Mouse (Mus musculus): Measurements from ENCODE around the gene Bbs9. TPM values are rescaled to one million over a fixed set of nuclear protein-coding genes. Genes with fewer than 3 reads are reported as not detected.

Bbs9 gene
- total RNA-seq, 2 experiments from 2014 or later = 24.6 to 28.3 TPM

DNA sequence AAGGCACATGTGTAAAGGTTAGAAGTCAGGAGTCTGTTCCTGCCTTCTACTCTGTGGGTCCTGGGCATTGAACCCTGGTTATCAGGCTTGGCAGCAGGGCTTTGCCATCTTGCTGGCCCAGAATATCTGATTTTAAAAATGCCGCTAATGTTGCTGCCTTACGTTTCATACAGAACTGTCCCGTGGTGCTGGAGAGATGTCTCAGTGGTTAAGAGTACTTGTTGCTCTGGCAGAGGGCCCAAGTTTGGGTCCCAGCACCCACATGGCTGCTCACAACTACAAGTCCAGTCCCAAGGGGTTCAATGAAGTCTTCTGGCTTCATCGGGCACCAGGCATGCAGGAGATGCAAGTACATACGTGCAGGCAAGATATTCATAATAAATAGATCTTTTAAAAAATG lies 9.3 kb upstream of the Bbs9 start:
- no peak for DNase-seq (ENCODE audit: low spot score in 2 of 2)
- intact Hi-C loops (cut with DNase I) = no loop called here

DNA sequence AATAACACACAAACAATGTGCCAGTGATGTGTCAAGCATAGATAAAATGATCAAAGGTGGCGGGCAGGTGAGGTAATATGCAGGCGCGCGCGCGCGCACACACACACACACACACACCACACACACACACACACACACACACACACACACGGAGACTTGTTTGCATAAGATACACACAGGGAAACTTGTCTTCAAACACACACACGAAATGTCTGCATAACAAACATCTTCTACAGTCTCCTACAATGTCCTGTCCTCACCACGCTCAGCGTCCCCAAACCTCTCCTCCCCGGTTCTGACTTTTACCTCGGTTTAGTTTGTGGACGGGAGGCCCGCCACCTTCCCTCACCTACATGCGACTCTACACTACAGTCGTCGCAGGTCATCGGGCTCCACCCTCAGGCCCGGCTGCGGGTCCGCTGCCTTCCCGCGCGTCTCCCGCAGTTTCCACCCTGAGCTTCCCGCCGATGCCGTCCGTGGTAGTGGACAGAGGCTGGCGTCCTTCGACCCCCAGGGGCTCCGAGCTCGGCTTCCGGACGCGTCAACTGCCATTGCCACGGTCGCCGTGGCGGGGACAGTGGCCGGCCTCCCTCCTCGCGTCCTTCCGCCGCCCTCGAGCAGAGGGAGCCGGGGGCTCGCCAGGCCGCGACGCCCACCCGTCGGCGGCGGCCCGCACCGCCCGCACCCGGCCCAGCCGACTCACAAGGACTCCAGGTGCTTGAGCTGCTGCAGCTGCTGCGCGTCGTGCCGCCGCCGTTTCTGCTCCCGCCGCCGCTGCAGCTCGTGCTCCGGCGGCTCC lies 7.9 kb upstream of the Bbs9 start:
- intact Hi-C loops (cut with DNase I) = no loop called here
- DNase-seq (ENCODE audit: low spot score in 2 of 2) = peak; percentile 33 to 55

DNA sequence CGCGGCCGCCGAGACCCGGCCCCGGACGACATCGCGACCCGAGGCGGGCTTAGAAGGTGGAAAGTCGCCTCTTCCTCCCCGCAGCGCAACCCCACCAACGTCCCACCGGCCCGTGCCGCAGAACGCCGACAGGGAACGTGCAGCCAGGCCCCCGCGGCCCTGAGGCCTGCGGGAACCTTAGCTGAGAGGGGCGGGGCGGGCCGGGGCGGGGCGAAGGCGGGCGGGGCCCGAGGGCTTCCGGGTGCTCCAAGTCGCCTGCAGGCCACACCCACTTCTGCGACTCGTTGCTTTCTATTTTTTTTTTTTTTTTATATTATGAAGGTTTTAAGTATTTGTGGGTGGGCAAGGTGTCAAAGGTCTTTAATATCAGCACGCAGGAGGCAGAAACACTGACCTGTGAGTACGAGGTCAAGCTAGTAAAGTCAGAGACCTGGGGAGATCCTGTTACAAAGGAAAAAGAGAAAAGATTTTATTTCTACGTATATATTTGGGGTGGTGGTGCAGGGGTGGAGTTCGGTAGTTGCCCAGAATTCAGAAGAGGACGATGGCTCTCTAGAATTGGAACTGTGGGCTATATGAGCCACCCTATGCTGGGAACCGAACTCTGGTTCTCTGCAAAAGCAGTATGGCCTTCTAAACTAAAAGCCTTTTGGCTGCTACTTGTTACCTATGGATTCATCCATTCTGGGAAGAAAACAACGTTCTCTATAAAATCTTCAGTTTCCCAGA lies 7.2 kb upstream of the Bbs9 start:
- peak; percentile 37 to 40 for DNase-seq (ENCODE audit: low spot score in 2 of 2)
- intact Hi-C loops (cut with DNase I) = no loop called here

DNA sequence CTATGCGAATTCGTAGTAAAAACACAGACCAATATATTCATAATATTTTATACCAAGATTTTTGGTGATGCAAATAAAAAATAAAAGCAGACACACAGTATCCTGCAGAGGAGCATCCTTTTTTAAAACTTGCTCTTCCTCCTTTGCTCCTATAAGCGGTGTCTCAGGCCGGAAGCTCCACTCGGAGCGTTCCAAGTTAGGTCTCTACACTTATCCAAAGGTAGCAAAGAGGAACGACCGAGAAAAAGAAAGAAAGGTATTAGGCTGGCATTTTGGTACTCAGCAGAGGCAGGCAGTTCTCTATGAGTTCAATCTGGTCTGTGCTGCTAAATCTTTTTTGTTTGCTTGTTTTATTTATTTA lies 6.6 kb upstream of the Bbs9 start:
- intact Hi-C loops (cut with DNase I) = no loop called here
- DNase-seq (ENCODE audit: low spot score in 2 of 2) = no peak

DNA sequence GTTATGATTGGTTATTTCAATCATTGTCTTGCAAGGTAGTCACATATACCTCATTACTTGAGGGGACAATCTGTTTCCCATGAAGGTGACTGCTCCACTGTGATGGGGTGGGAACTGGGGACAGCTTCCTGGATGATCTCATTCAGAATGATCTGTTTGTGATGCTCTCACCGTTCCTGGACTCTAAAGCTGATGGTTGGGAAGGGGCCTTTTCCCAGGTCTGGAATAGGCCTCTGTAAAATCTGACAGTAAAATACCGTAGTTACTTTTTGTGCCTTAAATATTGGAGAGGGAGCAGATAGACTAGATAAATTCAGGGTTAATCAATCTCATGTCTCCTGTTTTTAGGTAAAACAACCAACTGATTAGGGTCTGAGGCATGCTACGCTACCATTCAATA lies 5.9 kb upstream of the Bbs9 start, which contains the start of gene Rp9:
Gene Rp9, minus strand, starts transcription at position 101 of the 400 bp plus-strand sequence.
- no peak for DNase-seq (ENCODE audit: low spot score in 2 of 2)
- intact Hi-C loops (cut with DNase I) = no loop called here

DNA sequence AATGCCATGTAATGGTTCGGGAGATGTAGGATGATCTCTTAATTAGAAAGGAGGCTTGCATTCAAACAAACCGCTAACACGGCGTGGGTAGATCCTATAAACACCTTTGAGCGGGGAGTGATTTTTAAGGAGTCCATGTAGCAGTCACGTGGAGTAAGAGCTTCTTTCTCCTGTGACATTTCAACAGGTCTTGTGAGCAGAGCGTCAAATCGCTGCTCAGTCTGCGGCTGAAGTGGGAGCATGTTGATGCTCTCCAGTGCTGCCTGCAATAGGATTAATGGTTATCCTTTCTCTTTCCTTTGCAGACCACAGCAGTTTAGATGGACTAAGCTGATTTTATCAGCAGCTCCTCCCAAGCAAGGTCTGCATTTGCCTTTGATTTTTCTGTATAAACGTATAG lies 750 bp downstream of the Bbs9 start:
- peak; percentile 15 to 72 for DNase-seq (ENCODE audit: low spot score in 2 of 2)
- intact Hi-C loops (cut with DNase I) = no loop called here

DNA sequence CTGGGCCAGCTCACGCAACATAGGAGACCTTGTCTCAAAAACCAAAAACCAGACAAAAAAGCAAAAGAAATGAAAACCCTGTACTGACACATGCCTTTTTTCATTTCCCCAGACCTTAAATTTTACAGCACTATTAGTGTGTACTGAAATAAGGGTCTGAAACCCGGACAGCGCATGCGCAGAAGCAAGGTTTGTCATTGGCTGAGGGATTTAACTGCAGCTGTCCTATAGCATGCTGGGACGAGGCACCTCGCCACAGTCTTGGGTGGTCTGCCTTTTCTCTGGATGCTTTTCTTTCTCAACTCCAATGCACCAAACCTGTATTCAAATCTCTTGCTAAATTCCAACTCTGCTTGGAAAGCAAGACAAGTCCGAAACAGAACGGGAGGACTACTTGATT lies 3.4 kb downstream of the Bbs9 start:
- intact Hi-C loops (cut with DNase I) = no loop called here
- DNase-seq (ENCODE audit: low spot score in 2 of 2) = no peak

DNA sequence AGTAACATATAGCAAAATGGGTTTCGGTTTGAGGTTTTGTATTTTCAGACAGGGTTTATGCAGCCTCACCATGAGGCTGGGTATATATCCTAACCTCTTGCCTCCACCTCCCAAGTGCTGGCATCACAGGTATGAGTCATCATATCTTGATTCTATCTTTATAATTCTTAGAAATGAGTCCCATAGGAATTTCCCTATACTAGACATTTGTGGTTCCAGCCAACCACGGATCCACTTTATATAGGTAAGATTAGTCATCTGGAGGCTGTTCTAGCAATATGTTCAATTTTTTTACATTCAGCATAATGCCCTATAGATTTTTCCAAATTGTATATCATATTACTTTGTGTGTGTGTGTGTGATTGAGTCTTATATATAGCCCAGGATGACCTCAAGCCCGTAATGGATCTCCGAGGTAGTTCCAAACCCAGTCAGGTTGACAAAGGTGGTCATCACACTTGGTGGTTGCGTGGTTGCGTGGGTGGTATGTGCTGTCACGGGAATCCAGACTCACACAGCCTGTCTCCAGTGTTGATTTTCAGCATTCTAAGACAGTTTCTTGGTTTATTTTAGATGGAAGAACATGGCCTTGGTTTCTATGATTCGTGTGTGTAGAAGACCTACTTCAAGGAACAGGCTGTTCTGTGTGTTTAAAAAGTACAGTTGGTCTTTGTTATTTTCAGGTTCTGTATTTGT lies 8.5 kb downstream of the Bbs9 start:
- peak in 1 of 2 experiments; percentile 48 for DNase-seq (ENCODE audit: low spot score in 2 of 2)
- intact Hi-C loops (cut with DNase I) = no loop called here

DNA sequence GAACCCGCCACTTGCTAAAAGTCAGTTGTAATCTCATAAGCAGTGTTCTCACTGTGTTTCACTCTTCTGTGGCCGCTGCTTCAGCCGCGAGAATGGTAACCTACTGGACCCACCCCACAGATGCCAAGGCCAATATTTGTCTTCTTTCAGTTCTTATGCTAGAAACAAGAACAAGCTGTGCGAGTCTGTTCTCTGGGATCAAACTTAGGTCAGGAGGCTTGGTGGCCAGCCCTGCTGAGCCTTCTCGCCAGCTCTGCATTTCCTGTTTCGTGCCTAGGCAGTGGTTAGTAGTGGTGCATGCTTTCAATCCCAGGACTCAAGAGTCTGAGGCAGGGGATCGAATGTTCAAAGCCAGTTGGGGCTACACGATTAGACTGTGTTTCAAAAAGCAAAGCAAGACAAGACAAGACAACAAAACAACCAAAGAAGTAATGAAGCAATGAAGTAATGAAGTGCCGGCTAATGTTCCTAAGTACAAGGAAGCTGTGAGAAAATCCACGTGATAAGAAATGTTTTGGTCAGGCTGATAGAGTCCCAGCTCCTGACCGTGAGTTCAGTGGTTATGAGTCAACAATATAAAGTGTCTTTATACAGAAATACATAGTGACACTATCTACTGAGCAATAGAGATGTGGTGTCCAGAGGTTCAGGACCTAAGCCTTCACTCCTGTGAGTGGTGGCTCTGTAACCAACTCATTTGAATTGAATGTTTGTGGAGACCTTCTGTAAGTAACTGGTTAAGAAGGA lies 9.2 kb downstream of the Bbs9 start:
- intact Hi-C loops (cut with DNase I) = no loop called here
- no peak for DNase-seq (ENCODE audit: low spot score in 2 of 2)

DNA sequence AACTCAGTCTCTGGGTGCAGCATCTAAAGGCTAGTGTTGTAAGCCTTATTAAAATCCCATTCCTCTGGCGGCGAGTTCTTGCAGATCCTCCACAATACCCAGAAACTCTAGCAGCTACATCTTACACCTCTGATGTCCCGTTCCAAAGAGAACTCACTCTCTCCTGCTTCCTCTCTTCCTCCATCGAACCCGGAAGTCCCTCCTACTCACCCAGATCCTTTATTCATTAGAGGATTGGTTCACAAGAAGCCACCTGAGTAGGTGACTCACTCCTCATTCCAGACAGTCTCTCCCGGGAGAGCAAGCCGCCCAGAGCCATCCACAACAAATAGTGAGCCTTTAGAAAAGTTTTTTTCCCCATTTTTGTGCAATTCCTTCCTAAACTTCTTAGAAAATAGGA lies 10.7 kb downstream of the Bbs9 start:
- intact Hi-C loops (cut with DNase I) = no loop called here
- DNase-seq (ENCODE audit: low spot score in 2 of 2) = no peak

DNA sequence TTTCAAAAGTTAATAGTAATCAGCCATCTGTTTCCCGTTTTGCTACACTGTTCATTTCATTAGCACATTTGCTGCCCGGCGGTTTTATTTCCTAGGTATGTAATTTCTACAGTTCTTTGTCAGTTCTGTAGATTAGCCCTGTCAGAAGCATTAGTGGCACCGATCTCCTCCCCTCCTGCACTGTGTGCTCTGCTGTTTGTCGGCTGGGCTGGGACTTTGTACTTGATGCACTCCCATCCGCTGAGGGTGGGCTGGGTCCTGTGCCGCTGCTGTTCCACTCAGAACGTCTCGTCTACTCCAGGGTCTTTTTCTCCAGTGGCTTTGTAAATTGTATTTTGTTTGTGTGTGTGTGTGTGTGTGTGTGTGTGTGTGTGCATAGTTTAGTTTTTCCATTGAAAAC lies 13.4 kb downstream of the Bbs9 start:
- intact Hi-C loops (cut with DNase I) = no loop called here
- no peak for DNase-seq (ENCODE audit: low spot score in 2 of 2)

DNA sequence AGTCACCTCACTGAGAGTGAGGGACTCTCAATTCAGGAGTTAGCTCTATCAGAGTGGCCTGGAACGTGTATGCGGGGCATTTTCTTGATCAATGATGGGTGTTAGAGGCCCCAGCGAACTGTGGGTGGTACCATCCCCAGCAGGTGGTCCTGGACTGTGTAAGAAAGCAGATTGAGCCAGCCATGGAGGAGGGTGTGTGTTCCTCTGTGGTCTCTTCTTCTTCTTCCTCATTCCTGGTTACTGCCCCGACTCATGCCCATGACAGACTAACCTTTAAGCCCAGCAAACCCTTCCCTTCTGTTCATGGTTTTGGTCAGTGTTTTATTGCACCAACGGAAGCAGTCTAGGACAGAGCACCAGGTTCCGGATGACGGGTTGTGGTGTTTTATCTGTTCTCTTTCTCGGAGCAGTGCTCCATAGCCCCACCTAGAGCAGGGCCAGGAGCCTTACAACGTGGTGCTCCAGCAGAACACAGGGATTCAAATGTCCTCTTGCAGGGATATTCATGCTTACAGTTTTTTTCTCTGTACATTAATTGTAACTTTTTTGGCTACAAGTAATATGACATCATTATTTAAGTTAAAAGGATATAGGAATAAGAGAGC lies 18.8 kb downstream of the Bbs9 start:
- intact Hi-C loops (cut with DNase I) = no loop called here
- no peak for DNase-seq (ENCODE audit: low spot score in 2 of 2)

DNA sequence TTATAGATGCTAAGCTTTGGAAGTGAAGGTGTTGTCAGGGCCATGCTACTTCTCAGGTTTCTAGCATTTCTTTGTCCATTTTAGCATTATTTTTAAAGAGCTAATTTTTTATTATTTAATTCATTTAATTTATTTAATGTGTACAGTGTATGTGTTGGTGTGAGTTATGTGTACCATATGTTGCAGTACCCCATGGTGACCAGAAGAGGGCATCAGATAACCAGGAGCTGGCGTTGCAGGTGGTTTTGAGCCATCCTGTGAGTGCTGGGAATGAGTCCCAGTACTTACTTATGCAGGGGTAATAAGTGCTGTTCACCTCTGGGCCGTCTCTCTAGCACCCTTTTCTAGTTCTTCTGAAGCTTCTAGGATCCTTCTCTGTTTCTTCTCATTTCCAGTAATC lies 19.6 kb downstream of the Bbs9 start:
- intact Hi-C loops (cut with DNase I) = no loop called here
- DNase-seq (ENCODE audit: low spot score in 2 of 2) = no peak

DNA sequence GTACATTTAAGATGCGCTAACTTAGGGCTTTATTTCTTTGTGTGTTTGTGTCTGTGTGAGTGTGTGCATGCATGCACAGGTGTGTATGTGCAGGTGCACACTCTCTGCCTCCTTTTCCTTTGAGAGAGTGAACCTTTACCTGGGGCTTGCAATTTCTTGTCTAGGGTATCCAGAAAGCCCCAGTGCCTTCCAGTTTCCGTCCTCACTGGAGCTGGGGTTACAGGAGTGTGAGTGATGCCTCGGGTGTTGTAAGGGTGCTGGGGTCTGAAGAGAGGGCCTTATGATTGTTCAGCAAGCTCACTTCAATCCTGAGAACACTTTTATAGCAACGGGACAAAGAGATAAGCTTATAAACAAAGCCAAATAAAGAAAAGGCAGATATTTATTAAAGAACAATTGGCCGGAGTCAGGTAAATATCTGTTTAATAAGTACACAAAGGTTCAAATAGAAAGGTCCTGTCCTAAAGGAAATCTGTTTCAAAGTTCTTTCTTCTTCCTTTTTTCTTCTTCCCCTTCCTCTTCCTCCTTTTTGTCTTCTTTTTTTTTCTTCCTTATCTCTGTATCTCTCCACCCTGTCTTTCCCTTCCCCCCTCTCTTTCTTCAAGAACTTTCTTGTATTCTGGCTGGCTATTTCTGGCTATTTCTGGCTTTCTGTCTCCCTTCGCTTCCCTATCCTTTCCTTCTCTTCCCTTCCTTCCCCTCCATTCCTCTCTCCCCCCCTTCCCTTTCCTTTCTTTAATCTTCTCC lies 21.7 kb downstream of the Bbs9 start:
- no peak for DNase-seq (ENCODE audit: low spot score in 2 of 2)
- intact Hi-C loops (cut with DNase I) = no loop called here

DNA sequence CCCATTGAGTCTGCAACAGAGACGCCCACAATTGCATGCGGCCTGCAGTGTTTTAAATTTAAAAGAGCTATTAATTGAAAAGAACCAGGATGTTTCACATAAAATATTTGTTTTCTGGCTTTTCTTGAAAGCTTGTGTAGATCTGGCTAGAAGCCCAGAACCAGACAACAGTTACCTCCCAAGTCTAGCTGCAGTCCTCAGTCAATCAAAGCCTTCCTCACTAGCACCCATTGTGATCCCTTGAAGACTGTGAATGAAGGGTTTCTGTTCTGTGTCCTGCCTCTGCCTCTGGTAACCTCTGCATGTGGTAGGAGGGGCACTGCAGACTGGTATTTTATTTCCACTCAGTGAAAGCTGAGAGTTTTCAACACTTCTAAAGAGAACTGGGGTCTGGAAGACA lies 27.5 kb downstream of the Bbs9 start:
- intact Hi-C loops (cut with DNase I) = no loop called here
- no peak for DNase-seq (ENCODE audit: low spot score in 2 of 2)

DNA sequence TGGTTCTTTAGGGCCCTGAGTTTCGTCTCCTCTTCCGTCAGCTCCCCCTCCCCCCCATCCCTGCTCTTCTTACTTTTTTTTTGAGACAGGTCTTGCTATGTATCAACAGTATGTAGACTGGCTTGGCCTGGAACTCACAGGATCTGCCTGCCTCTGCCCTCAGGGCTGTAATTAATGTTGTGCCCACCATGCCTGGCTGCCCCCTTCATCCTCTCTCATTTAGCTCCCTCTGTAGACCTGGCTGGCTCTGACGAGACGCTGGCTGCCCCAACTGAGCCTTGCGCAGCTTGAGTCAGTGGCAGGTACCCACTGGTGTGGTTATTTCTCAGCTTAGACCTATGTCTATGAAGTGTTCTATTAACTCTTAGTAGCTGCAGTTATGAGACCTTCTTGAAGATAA lies 28.1 kb downstream of the Bbs9 start:
- intact Hi-C loops (cut with DNase I) = no loop called here

DNA sequence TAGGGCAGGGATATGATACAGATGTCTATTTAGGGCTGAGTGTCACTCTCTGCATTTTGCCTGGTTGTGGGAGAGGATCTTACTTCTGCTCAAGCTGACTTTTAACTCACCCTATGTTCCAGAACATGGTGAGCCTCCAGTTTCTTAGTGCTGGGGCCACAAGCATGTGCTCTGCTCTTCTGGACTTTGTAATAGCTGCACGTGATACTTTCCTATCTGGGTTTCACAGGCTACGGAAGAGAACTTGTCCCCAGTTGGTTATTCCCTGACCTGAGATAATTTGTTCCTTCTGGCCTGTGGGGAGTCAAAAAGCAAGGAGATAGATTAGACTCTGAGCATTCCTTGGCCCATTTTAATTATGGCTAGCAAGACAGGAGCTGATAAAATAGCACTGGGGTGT lies 30.1 kb downstream of the Bbs9 start:
- DNase-seq (ENCODE audit: low spot score in 2 of 2) = no peak
- intact Hi-C loops (cut with DNase I) = no loop called here

More for the DNA sequence above, 28.1 kb downstream of the Bbs9 start:
- DNase-seq (ENCODE audit: low spot score in 2 of 2) = no peak

DNA sequence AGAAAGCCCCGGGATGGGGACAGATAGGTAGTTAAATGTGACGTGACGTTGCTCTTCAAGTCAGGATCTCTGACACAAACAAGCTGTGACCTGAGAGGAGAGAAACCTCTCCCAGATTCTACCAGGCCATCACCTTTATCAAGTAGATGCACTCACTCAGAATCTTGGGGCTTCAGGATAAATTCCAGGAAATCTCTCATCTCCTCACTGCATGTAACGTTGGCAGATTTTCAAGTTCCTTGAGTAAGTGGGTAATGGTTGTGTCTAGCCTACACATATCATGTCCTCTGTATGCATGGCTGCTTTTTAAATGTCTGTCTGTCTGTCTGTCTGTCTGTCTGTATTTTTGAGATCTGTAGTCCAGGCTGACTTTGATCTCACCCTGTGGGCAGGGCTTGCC lies 39.6 kb downstream of the Bbs9 start:
- intact Hi-C loops (cut with DNase I) = no loop called here
- DNase-seq (ENCODE audit: low spot score in 2 of 2) = no peak
